In genomic region chr8:117604671-117605070, GRCm38 (mm10) we compare ENCODE assay signal across 29 mouse cellular contexts.
DNase-seq lines count a peak whose midpoint lies in the region; ATAC-seq and TF ChIP-seq lines count a peak whose summit lies in the region.
"Had no signal": no experiment of that assay in that cellular context is flagged by ENCODE, and none has a peak within 500 bp of the region (broad histone marks: within the 10 kb centered on the region; RNA-seq: fewer than 3 reads in every experiment).

No protein-coding gene starts in this region.

- H3K27me3 ChIP-seq in midbrain, postnatal 0 days (ENCODE audit: insufficient read depth, low read length) = no peaks in the 10 kb centered on the region
- no peaks in the 10 kb centered on the region for H3K27me3 ChIP-seq in midbrain, embryonic 15.5 days (replicated peaks)
- H3K27me3 ChIP-seq in forebrain, embryonic 13.5 days = no peaks in the 10 kb centered on the region
- H3K27me3 ChIP-seq in midbrain, embryonic 16.5 days (ENCODE audit: control insufficient read depth, insufficient read depth, low read depth, low read length) = no peaks in the 10 kb centered on the region; the same call in 1 of the 2 replicates
- H3K27me3 ChIP-seq: embryonic facial prominence, embryonic 15.5 days; forebrain, embryonic 12.5 days; hindbrain, embryonic 12.5 days; midbrain, embryonic 12.5 days; neural tube, embryonic 12.5 days had no signal

- WGBS in midbrain, postnatal 0 days = 86% methylated on average over 14 of the region's 14 CpGs
- WGBS in midbrain, embryonic 15.5 days = 82% methylated on average over 14 of the region's 14 CpGs
- 92% methylated on average over 14 of the region's 14 CpGs for WGBS in forebrain, embryonic 13.5 days
- 79% methylated on average over 14 of the region's 14 CpGs for WGBS in midbrain, embryonic 16.5 days

- peak overlapping the region; percentile 43; the same call in 1 of the 2 replicates for H3K27ac ChIP-seq in midbrain, postnatal 0 days (ENCODE audit: low read depth, low read length)
- no peak overlapping the region for H3K27ac ChIP-seq in midbrain, embryonic 15.5 days
- no peak overlapping the region for H3K27ac ChIP-seq in forebrain, embryonic 13.5 days
- H3K27ac ChIP-seq in midbrain, embryonic 16.5 days (ENCODE audit: low read length) = no peak overlapping the region
- H3K27ac ChIP-seq: embryonic facial prominence, embryonic 10.5 days; embryonic facial prominence, embryonic 15.5 days; forebrain, embryonic 12.5 days; hindbrain, embryonic 12.5 days; layer of hippocampus, adult 2 months; liver, embryonic 14.5 days; midbrain, embryonic 12.5 days; neural tube, embryonic 12.5 days; stomach, postnatal 0 days had no signal

- DNase-seq in midbrain, postnatal 0 days (ENCODE audit: low spot score) = peak; percentile 48
- DNase-seq in cerebellum, adult 18-20 months = peak; percentile 69 to 79
- peak; percentile 86 to 91 for DNase-seq in cerebellum, postnatal 10 days
- no peak for DNase-seq in natural killer cell, adult 2 months (ENCODE audit: low spot score in 2 of 2)
- DNase-seq: adrenal gland, postnatal 25 days; B cell, adult 2 months; gastrocnemius, postnatal 14 days; heart, postnatal 14 days; kidney, adult 11 months; kidney, postnatal 25 days; liver; lung, embryonic 14.5 days; right cerebral cortex, adult 18-20 months; spleen, adult 18-20 months; thymus, adult 18-20 months; thymus, postnatal 25 days had no signal

- no peak overlapping the region for H3K9ac ChIP-seq in midbrain, postnatal 0 days (replicated peaks; ENCODE audit: low read length, poor library complexity, severe bottlenecking)
- H3K9ac ChIP-seq in midbrain, embryonic 15.5 days = no peak overlapping the region
- no peak overlapping the region for H3K9ac ChIP-seq in forebrain, embryonic 13.5 days
- no peak overlapping the region for H3K9ac ChIP-seq in midbrain, embryonic 16.5 days (ENCODE audit: low read depth, low read length)
- H3K9ac ChIP-seq: embryonic facial prominence, embryonic 15.5 days; forebrain, embryonic 12.5 days; hindbrain, embryonic 12.5 days; liver, embryonic 14.5 days; lung, embryonic 14.5 days; midbrain, embryonic 12.5 days; neural tube, embryonic 12.5 days had no signal

- H3K4me3 ChIP-seq in midbrain, postnatal 0 days (ENCODE audit: low read depth, low read length) = no peak overlapping the region
- no peak overlapping the region for H3K4me3 ChIP-seq in midbrain, embryonic 15.5 days
- no peak overlapping the region for H3K4me3 ChIP-seq in forebrain, embryonic 13.5 days
- H3K4me3 ChIP-seq in midbrain, embryonic 16.5 days (ENCODE audit: low read depth, low read length) = no peak overlapping the region
- H3K4me3 ChIP-seq: embryonic facial prominence, embryonic 10.5 days; embryonic facial prominence, embryonic 15.5 days; forebrain, embryonic 12.5 days; hindbrain, embryonic 12.5 days; layer of hippocampus, adult 2 months; midbrain, embryonic 12.5 days; neural tube, embryonic 12.5 days had no signal

- no peaks in the 10 kb centered on the region for H3K4me1 ChIP-seq in midbrain, postnatal 0 days (ENCODE audit: insufficient read depth, low read length)
- no peaks in the 10 kb centered on the region for H3K4me1 ChIP-seq in midbrain, embryonic 15.5 days
- no peaks in the 10 kb centered on the region for H3K4me1 ChIP-seq in forebrain, embryonic 13.5 days
- no peaks in the 10 kb centered on the region for H3K4me1 ChIP-seq in midbrain, embryonic 16.5 days (ENCODE audit: control insufficient read depth, insufficient read depth, low read length)
- H3K4me1 ChIP-seq: embryonic facial prominence, embryonic 10.5 days; embryonic facial prominence, embryonic 15.5 days; forebrain, embryonic 12.5 days; hindbrain, embryonic 12.5 days; midbrain, embryonic 12.5 days; neural tube, embryonic 12.5 days had no signal

- H3K36me3 ChIP-seq in midbrain, postnatal 0 days (ENCODE audit: insufficient read depth, low read length) = no peaks in the 10 kb centered on the region
- H3K36me3 ChIP-seq in midbrain, embryonic 15.5 days (replicated peaks) = no peaks in the 10 kb centered on the region
- no peaks in the 10 kb centered on the region for H3K36me3 ChIP-seq in forebrain, embryonic 13.5 days (ENCODE audit: poor library complexity, severe bottlenecking)
- no peaks in the 10 kb centered on the region for H3K36me3 ChIP-seq in midbrain, embryonic 16.5 days (ENCODE audit: control insufficient read depth, insufficient read depth, low read length)
- H3K36me3 ChIP-seq: embryonic facial prominence, embryonic 10.5 days; embryonic facial prominence, embryonic 15.5 days; forebrain, embryonic 12.5 days; hindbrain, embryonic 12.5 days; midbrain, embryonic 12.5 days; neural tube, embryonic 12.5 days had no signal

- no peak for ATAC-seq in midbrain, postnatal 0 days (ENCODE audit: low FRiP score)
- ATAC-seq in midbrain, embryonic 15.5 days (replicated peaks) = no peak
- no peak for ATAC-seq in forebrain, embryonic 13.5 days
- ATAC-seq in midbrain, embryonic 16.5 days = no peak
- ATAC-seq: inflammation-experienced regulatory T-cells, adult 6 months had no signal

- no peaks in the 10 kb centered on the region for H3K9me3 ChIP-seq in midbrain, postnatal 0 days (ENCODE audit: low read length)
- no peaks in the 10 kb centered on the region for H3K9me3 ChIP-seq in midbrain, embryonic 15.5 days
- no peaks in the 10 kb centered on the region for H3K9me3 ChIP-seq in forebrain, embryonic 13.5 days (replicated peaks)
- no peaks in the 10 kb centered on the region for H3K9me3 ChIP-seq in midbrain, embryonic 16.5 days (replicated peaks; ENCODE audit: control insufficient read depth, low read length, poor library complexity, severe bottlenecking)
- H3K9me3 ChIP-seq: embryonic facial prominence, embryonic 10.5 days; hindbrain, embryonic 12.5 days; midbrain, embryonic 12.5 days; neural tube, embryonic 12.5 days had no signal

- TF ChIP-seq CTCF in midbrain, postnatal 0 days (IDR thresholded peaks at IDR 0.05) = no peak

- H3K4me2 ChIP-seq in midbrain, postnatal 0 days (ENCODE audit: low read depth, low read length, poor library complexity, severe bottlenecking) = no peak overlapping the region
- no peak overlapping the region for H3K4me2 ChIP-seq in midbrain, embryonic 15.5 days
- no peak overlapping the region for H3K4me2 ChIP-seq in forebrain, embryonic 13.5 days
- H3K4me2 ChIP-seq in midbrain, embryonic 16.5 days (ENCODE audit: low read length) = no peak overlapping the region
- H3K4me2 ChIP-seq: embryonic facial prominence, embryonic 15.5 days; forebrain, embryonic 12.5 days; hindbrain, embryonic 12.5 days; lung, embryonic 14.5 days; midbrain, embryonic 12.5 days; neural tube, embryonic 12.5 days had no signal

Comparison
In these comparisons a context has a peak if more than half of its experiments do, and no peak if none do; other contexts are left out.
1. DNase-seq: peak in midbrain, postnatal 0 days (single experiment), cerebellum, adult 18-20 months (2 of 2) and cerebellum, postnatal 10 days (2 of 2); none in natural killer cell, adult 2 months (0 of 2).